Mouse (Mus musculus) hindbrain, postnatal 0 days (tissue): ENCODE measurements around the gene Mypn. TPM values are rescaled to one million over a fixed set of nuclear protein-coding genes. Genes with fewer than 3 reads are reported as not detected.

Source experiments
- ATAC-seq: fragments of 200-750 bp; cut with Nextera tagmentation; 2 replicates; pipeline ENCODE4 v1.8.0; 2017; ENCODE audit warnings: mild to moderate bottlenecking, moderate TSS enrichment, moderate library complexity
- DNase-seq: peaks from one replicate; pipeline ENCODE4 v3.0.0-alpha.2; 2015; ENCODE audit warnings: low spot score
- H3K27ac ChIP-seq: fragments of 300-500 bp; sonication (generic); 2 replicates; pipeline ENCODE4 v1.5.1; 2014; ENCODE audit warnings: mild to moderate bottlenecking
- H3K27me3 ChIP-seq: fragments of 300-500 bp; sonication (generic); 2 replicates; pipeline ENCODE4 v1.6.1; 2014; ENCODE audit warnings: low read length, mixed read lengths; ENCODE audit not compliant: insufficient read depth
- H3K36me3 ChIP-seq: fragments of 300-500 bp; sonication (generic); 2 replicates; pipeline ENCODE4 v1.6.1; 2014; ENCODE audit warnings: low read length, mixed read lengths; ENCODE audit not compliant: insufficient read depth
- H3K4me1 ChIP-seq: fragments of 300-500 bp; sonication (generic); 2 replicates; pipeline ENCODE4 v1.6.1; 2014; ENCODE audit warnings: antibody characterized with exemption, low read length, mixed read lengths; ENCODE audit not compliant: insufficient read depth
- H3K4me2 ChIP-seq: fragments of 300-500 bp; sonication (generic); 2 replicates; pipeline ENCODE4 v1.6.1; 2014; ENCODE audit warnings: low read depth, mild to moderate bottlenecking, low read length, moderate library complexity, mixed read lengths
- H3K4me3 ChIP-seq: fragments of 300-500 bp; sonication (generic); 2 replicates; pipeline ENCODE4 v1.5.1; 2014; ENCODE audit warnings: low read length
- H3K9ac ChIP-seq: fragments of 300-500 bp; sonication (generic); replicated peaks from 2 replicates; pipeline ENCODE4 v1.6.1; 2014; ENCODE audit warnings: mild to moderate bottlenecking, low read length, moderate library complexity, mixed read lengths
- H3K9me3 ChIP-seq: fragments of 300-500 bp; sonication (generic); 2 replicates; pipeline ENCODE4 v1.6.1; 2016; ENCODE audit warnings: low read length, mixed read lengths
- CTCF ChIP-seq: IDR thresholded peaks from 2 replicates; pipeline ENCODE4 v1.5.1; 2016; ENCODE audit warnings: antibody characterized with exemption, control low read depth, low read depth
- WGBS: fragments of 180-500 bp; shearing (Covaris S2); extraction: QIAGEN DNeasy Blood & Tissue Kit; methylation state at CpG from one replicate; pipeline ENCODE4 v1.1.7; 2014; 5-methylcytosine and 5-hydroxymethylcytosine counted together
- polyA plus RNA-seq: library from polyadenylated mRNA; unstranded; fragments of >200 nt; fragmentation: Nextera tagmentation; extraction: Ambion mirVana; gene quantifications from 2 replicates; pipeline ENCODE4 v1.2.1, GENCODE M21; 2015
- total RNA-seq: library from RNA; depleted of rRNA; stranded (reverse); fragments of >200 nt; gene quantifications from 2 replicates; pipeline ENCODE4 v1.2.3, GENCODE M21; 2014

Mypn gene
- total and polyA plus RNA-seq, 2 experiments from 2014 or later, result 0.16 to 0.79 TPM

DNA sequence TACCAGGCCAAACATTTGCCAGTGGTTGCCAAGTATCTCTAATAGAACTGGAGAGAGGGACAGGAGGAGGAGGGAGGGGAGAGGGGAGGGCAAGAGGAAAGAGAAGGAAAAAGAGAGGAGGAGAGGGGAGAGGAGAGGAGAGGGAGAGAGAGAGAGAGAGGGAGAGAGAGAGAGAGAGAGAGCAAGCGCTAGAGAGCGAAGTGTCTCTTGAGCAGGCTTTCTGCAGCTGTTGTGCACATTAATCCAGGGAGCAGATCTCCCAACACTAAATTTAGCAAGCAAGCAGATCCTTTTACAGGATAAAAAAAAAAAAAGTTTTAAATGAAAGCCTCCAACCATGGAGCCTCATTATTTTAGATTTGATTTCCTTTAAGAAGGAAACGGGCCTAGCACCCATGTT, 750 bp downstream of the Mypn start:
- ATAC-seq (no peak), DNase-seq (no peak)

DNA sequence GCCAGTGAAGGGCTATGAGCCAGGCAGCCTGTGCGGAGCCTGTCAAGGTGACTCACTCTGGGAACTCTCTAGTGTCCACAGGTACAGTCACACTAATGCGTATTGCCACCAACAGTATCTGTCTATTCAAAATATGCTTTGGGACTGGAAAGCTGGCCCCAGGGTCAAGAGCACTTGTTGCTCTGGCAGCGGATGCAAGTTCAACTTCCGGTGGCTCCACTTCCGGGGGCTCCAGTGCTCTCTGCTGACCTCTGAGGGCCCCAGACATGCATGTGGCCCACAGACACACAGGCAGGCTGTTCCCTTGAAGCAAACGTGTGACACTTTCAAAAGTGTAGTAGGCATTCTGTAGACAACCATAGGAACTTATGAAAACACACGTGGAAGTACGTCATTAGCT, 2.2 kb downstream of the Mypn start:
- 76% methylated on average over 8 of the region's 8 CpGs for WGBS

More for the DNA sequence above, 750 bp downstream of the Mypn start:
- Histone ChIP-seq H3K36me3 (no peaks in the 10 kb centered on the region), H3K4me2 (no peak overlapping the region), H3K27me3 (no peaks in the 10 kb centered on the region), H3K27ac (no peak overlapping the region), H3K9me3 (no peaks in the 10 kb centered on the region), H3K9ac (no peak overlapping the region), H3K4me3 (no peak overlapping the region), H3K4me1 (no peaks in the 10 kb centered on the region)
- TF ChIP-seq CTCF, result no peak
- 67% methylated on average over 3 of the region's 3 CpGs for WGBS

DNA sequence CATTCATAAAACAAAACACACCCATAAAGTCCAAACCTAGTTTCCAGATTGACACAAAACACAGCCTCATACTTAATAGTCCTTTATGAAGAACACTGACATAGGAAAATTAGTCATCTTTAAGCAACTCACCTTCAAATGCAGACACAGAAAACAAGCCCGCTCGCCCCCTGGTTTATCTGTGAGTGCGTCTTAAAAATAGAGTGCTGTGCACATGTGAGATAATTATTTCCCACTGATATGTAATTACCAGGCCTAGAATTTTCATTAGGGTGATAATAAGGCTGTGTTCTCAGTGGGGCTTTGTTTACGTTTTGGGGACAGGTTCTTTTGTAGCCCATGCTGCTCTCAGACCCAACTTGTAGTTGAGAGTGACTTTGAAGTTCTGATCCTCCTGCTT, 4.7 kb downstream of the Mypn start:
- DNase-seq (no peak), ATAC-seq (no peak)
- H3K4me2 ChIP-seq, result no peak overlapping the region
- no peaks in the 10 kb centered on the region for H3K9me3 ChIP-seq
- no peaks in the 10 kb centered on the region for H3K27me3 ChIP-seq
- H3K27ac ChIP-seq, result no peak overlapping the region
- TF ChIP-seq CTCF, result no peak
- H3K9ac ChIP-seq, result no peak overlapping the region
- H3K4me3 ChIP-seq, result no peak overlapping the region
- H3K4me1 ChIP-seq, result no peaks in the 10 kb centered on the region
- H3K36me3 ChIP-seq, result no peaks in the 10 kb centered on the region
- WGBS, result 85% methylated on average over 4 of the region's 4 CpGs

More for the DNA sequence above, 2.2 kb downstream of the Mypn start:
- Histone ChIP-seq H3K9ac (no peak overlapping the region), H3K36me3 (no peaks in the 10 kb centered on the region), H3K4me1 (no peaks in the 10 kb centered on the region), H3K9me3 (no peaks in the 10 kb centered on the region), H3K27ac (no peak overlapping the region), H3K27me3 (no peaks in the 10 kb centered on the region), H3K4me3 (no peak overlapping the region), H3K4me2 (no peak overlapping the region)
- TF ChIP-seq CTCF, result no peak
- ATAC-seq (no peak), DNase-seq (no peak)

DNA sequence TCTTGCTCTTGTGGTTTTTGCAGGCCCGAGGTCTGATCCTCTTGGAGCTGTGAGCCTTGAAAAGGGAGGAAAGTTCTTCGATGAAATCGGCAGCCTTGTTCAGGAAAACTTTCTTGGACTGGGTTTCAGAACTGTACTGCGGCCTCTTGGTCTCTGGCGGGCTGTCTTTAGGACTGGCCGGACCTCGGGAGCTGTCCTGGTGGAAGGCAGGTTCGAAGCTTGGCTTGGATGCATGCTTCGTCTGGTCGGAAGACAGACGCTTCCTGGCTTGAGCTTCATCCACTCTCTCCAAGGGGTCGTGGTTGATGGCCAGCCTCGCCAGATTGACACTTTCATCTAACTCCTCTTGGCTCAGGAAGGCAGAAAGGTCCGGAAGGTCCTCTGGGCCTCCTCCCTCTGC, 11.0 kb downstream of the Mypn start:
- 77% methylated on average over 14 of the region's 14 CpGs for WGBS
- no peak overlapping the region for H3K27ac ChIP-seq
- ATAC-seq (no peak), DNase-seq (no peak)
- no peaks in the 10 kb centered on the region for H3K36me3 ChIP-seq
- no peaks in the 10 kb centered on the region for H3K27me3 ChIP-seq
- no peak overlapping the region for H3K4me2 ChIP-seq
- TF ChIP-seq CTCF, result no peak
- H3K9me3 ChIP-seq, result no peaks in the 10 kb centered on the region
- no peaks in the 10 kb centered on the region for H3K4me1 ChIP-seq
- H3K4me3 ChIP-seq, result no peak overlapping the region
- H3K9ac ChIP-seq, result no peak overlapping the region

DNA sequence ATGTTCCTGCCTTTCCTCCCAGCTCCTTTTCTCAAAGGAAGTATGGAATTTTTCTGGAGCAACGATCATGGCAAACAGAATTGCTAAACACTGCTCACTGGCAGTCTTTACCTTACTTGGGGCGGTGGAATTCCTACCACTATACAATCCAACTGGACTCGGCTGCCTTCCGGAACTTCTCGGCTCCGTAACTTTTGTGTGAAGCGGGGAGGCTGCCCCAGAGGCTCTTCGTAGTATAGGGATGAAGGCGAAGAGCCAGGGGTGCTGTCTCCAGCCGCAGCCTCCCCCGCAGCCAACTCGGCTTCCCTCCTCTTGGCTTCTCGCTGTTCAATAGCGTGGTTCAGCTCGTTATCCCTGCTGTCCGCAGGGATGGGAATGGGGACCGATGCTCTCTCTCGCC, 11.5 kb downstream of the Mypn start:
- Histone ChIP-seq H3K9me3 (no peaks in the 10 kb centered on the region), H3K4me2 (no peak overlapping the region), H3K4me1 (no peaks in the 10 kb centered on the region), H3K4me3 (no peak overlapping the region), H3K36me3 (no peaks in the 10 kb centered on the region), H3K27me3 (no peaks in the 10 kb centered on the region), H3K9ac (no peak overlapping the region), H3K27ac (no peak overlapping the region)
- ATAC-seq, result no peak
- DNase-seq, result no peak
- TF ChIP-seq CTCF, result no peak
- WGBS, result 65% methylated on average over 18 of the region's 18 CpGs

DNA sequence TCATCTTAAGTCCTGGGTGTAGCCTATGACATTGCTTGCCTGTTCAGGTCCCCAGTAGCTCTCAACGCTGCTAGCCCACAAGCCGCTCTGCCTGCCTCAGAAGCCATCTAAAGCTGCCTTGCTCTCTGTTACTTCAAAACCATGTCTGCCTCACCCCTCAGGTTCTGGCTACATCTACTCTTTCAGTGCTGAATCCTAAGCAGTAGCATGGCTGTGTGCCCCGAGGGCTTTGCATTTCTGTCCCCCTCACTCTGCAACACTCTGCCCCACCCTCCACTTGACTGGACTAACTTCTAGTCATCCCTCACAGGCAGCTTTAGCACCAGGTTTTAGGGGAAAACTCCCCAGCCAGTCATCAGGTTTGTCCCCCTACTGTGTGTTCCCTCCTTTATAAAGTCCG, 19.3 kb downstream of the Mypn start:
- Histone ChIP-seq H3K27me3 (no peaks in the 10 kb centered on the region), H3K27ac (no peak overlapping the region), H3K36me3 (no peaks in the 10 kb centered on the region), H3K4me2 (no peak overlapping the region), H3K9me3 (no peaks in the 10 kb centered on the region), H3K9ac (no peak overlapping the region), H3K4me1 (no peaks in the 10 kb centered on the region), H3K4me3 (no peak overlapping the region)
- 86% methylated on average over 4 of the region's 4 CpGs for WGBS
- ATAC-seq, result no peak
- no peak for TF ChIP-seq CTCF
- DNase-seq, result no peak

DNA sequence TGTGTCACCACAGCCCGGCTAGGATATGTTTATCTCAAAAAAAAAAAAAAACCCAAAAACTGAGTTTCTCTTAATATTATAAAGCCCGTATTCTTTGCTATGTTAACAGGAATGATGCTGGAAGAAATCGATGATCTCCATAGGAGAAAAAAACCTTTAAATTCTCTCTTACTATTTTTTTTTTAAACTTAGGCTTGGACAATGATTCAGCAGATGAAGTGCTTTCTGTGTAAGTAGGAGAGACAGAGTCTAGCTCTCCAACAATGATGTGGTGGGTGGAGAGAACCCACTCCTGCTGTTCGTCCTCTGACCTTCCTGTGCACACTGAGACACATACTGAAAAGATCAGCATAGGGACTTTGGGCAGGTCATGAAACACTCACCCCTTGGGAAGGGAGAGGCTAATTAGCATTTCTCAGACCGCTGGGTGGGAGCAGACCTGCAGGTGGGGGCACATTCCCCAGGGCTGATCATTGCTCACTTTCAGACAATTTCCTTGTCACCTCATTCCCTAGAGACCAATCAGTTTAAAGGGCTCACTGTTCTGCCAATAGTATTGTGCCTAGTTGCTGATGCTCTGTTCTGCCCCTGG, 21.5 kb downstream of the Mypn start:
- no peak overlapping the region for H3K4me2 ChIP-seq
- H3K4me3 ChIP-seq, result no peak overlapping the region
- DNase-seq (no peak), ATAC-seq (no peak)
- 70% methylated on average over 5 of the region's 5 CpGs for WGBS
- H3K9ac ChIP-seq, result no peak overlapping the region
- TF ChIP-seq CTCF, result no peak
- H3K27ac ChIP-seq, result no peak overlapping the region
- H3K27me3 ChIP-seq, result no peaks in the 10 kb centered on the region
- H3K9me3 ChIP-seq, result no peaks in the 10 kb centered on the region
- H3K36me3 ChIP-seq, result no peaks in the 10 kb centered on the region
- no peaks in the 10 kb centered on the region for H3K4me1 ChIP-seq
